Mouse (Mus musculus) forebrain, embryonic 14.5 days (tissue): ENCODE measurements at regions not wholly inside any gene's neighbourhood (a gene's known extent, or its start where the extent isn't known, plus 50 kb on each side); places are given as distances from the start of the nearest gene placed in this dataset.

Experiments used
- ATAC-seq: fragments of 200-750 bp; cut with Nextera tagmentation; 2 replicates; pipeline ENCODE4 v1.8.0; 2017; ENCODE audit warnings: mild to moderate bottlenecking, moderate library complexity
- DNase-seq: peaks from one replicate; pipeline ENCODE4 v3.0.0-alpha.2; 2015; ENCODE audit warnings: low spot score
- H3K27ac ChIP-seq: fragments of 300-500 bp; sonication (generic); 2 replicates; pipeline ENCODE4 v1.5.1; 2014; ENCODE audit warnings: low read depth, mild to moderate bottlenecking, control low read depth, low read length, moderate library complexity
- H3K27me3 ChIP-seq: fragments of 300-500 bp; sonication (generic); replicated peaks from 2 replicates; pipeline ENCODE4 v1.6.1; 2014; ENCODE audit warnings: low read length, control low read depth, mixed read lengths; ENCODE audit not compliant: control insufficient read depth, insufficient read depth
- H3K36me3 ChIP-seq: fragments of 300-500 bp; sonication (generic); 2 replicates; pipeline ENCODE4 v1.6.1; 2014; ENCODE audit warnings: low read length, control low read depth; ENCODE audit not compliant: control insufficient read depth, insufficient read depth
- H3K4me1 ChIP-seq: fragments of 300-500 bp; sonication (generic); 2 replicates; pipeline ENCODE4 v1.6.1; 2014; ENCODE audit warnings: antibody characterized with exemption, low read length, control low read depth; ENCODE audit not compliant: control insufficient read depth, insufficient read depth
- H3K4me2 ChIP-seq: fragments of 300-500 bp; sonication (generic); 2 replicates; pipeline ENCODE4 v1.6.1; 2014; ENCODE audit warnings: mild to moderate bottlenecking, control low read depth, low read length
- H3K4me3 ChIP-seq: fragments of 300-500 bp; sonication (generic); 2 replicates; pipeline ENCODE4 v1.5.1; 2014; ENCODE audit warnings: low read depth, low read length, control low read depth
- H3K9ac ChIP-seq: fragments of 300-500 bp; sonication (generic); 2 replicates; pipeline ENCODE4 v1.6.1; 2014; ENCODE audit warnings: mild to moderate bottlenecking, low read length, control low read depth, moderate library complexity
- H3K9me3 ChIP-seq: fragments of 300-500 bp; sonication (generic); replicated peaks from 2 replicates; pipeline ENCODE4 v1.6.1; 2016; ENCODE audit warnings: low read length, control low read depth, mixed read lengths; ENCODE audit not compliant: control insufficient read depth
- WGBS: fragments of 180-500 bp; shearing (Covaris S2); extraction: QIAGEN DNeasy Blood & Tissue Kit; methylation state at CpG from one replicate; pipeline ENCODE4 v1.1.7; 2014; 5-methylcytosine and 5-hydroxymethylcytosine counted together

- no peak for ATAC-seq
- no peak for DNase-seq
- 61% methylated on average over 4 of the region's 4 CpGs for WGBS
- Histone ChIP-seq H3K9ac (no peak overlapping the region), H3K27ac (no peak overlapping the region), H3K27me3 (no peaks in the 10 kb centered on the region), H3K4me3 (no peak overlapping the region), H3K9me3 (peaks cover 2% of the 10 kb centered on the region; the same call in 1 of the 2 replicates), H3K4me2 (no peak overlapping the region), H3K36me3 (no peaks in the 10 kb centered on the region), H3K4me1 (no peaks in the 10 kb centered on the region)
Observed at GRCm38 (mm10) chr7:138657521-138657920, 188.4 kb upstream of the Ppp2r2d start.

GRCm38 (mm10) chr7:138657076-138657475, 188.8 kb upstream of the Ppp2r2d start:
- Histone ChIP-seq H3K9ac (no peak overlapping the region), H3K9me3 (peaks cover 5% of the 10 kb centered on the region; the same call in 1 of the 2 replicates), H3K36me3 (no peaks in the 10 kb centered on the region), H3K4me2 (no peak overlapping the region), H3K27me3 (no peaks in the 10 kb centered on the region), H3K4me3 (no peak overlapping the region), H3K4me1 (no peaks in the 10 kb centered on the region), H3K27ac (no peak overlapping the region)
- WGBS = 83% methylated on average over 2 of the region's 2 CpGs
- ATAC-seq = no peak
- DNase-seq = no peak

GRCm38 (mm10) chr7:138655940-138656339, 189.9 kb upstream of the Ppp2r2d start:
- no peaks in the 10 kb centered on the region for H3K36me3 ChIP-seq
- no peak overlapping the region for H3K4me2 ChIP-seq
- no peak for ATAC-seq
- no peak overlapping the region for H3K4me3 ChIP-seq
- no peaks in the 10 kb centered on the region for H3K4me1 ChIP-seq
- H3K27me3 ChIP-seq = no peaks in the 10 kb centered on the region
- peak; percentile 14 for DNase-seq
- H3K27ac ChIP-seq = no peak overlapping the region
- WGBS = 41% methylated on average over 3 of the region's 3 CpGs
- no peak overlapping the region for H3K9ac ChIP-seq
- peaks cover 5% of the 10 kb centered on the region; the same call in 1 of the 2 replicates for H3K9me3 ChIP-seq

GRCm38 (mm10) chr7:138650946-138651345, 194.9 kb upstream of the Ppp2r2d start:
- Histone ChIP-seq H3K9ac (no peak overlapping the region), H3K9me3 (peaks cover 5% of the 10 kb centered on the region; the same call in 1 of the 2 replicates), H3K27ac (no peak overlapping the region), H3K4me1 (no peaks in the 10 kb centered on the region), H3K27me3 (no peaks in the 10 kb centered on the region), H3K4me3 (no peak overlapping the region), H3K36me3 (no peaks in the 10 kb centered on the region), H3K4me2 (no peak overlapping the region)
- DNase-seq = no peak
- 94% methylated on average over 5 of the region's 5 CpGs for WGBS
- ATAC-seq = no peak

GRCm38 (mm10) chr7:138647636-138648035, 198.2 kb upstream of the Ppp2r2d start:
- Histone ChIP-seq H3K4me1 (no peaks in the 10 kb centered on the region), H3K27ac (no peak overlapping the region), H3K27me3 (no peaks in the 10 kb centered on the region), H3K9me3 (peaks cover 4% of the 10 kb centered on the region; the same call in 1 of the 2 replicates), H3K9ac (no peak overlapping the region), H3K4me3 (no peak overlapping the region), H3K36me3 (no peaks in the 10 kb centered on the region), H3K4me2 (no peak overlapping the region)
- DNase-seq = no peak
- no peak for ATAC-seq
- whole genome bisulfite sequencing = 53% methylated on average over 2 of the region's 2 CpGs

- Histone ChIP-seq H3K4me2 (no peak overlapping the region), H3K4me3 (no peak overlapping the region), H3K9me3 (no peaks in the 10 kb centered on the region), H3K36me3 (no peaks in the 10 kb centered on the region), H3K27me3 (no peaks in the 10 kb centered on the region), H3K9ac (no peak overlapping the region), H3K4me1 (no peaks in the 10 kb centered on the region), H3K27ac (no peak overlapping the region)
- ATAC-seq (peak; percentile 32; the same call in 1 of the 2 replicates), DNase-seq (peak; percentile 41)
- WGBS = 69% methylated on average over 6 of the region's 6 CpGs
Observed at GRCm38 (mm10) chr7:138640492-138641165, 205.2 kb upstream of the Ppp2r2d start.

GRCm38 (mm10) chr7:138639541-138639940, 206.3 kb upstream of the Ppp2r2d start:
- H3K4me3 ChIP-seq = no peak overlapping the region
- 87% methylated on average over 3 of the region's 3 CpGs for WGBS
- H3K9ac ChIP-seq = no peak overlapping the region
- no peak overlapping the region for H3K27ac ChIP-seq
- H3K4me1 ChIP-seq = no peaks in the 10 kb centered on the region
- H3K9me3 ChIP-seq = no peaks in the 10 kb centered on the region
- H3K36me3 ChIP-seq = no peaks in the 10 kb centered on the region
- DNase-seq (no peak), ATAC-seq (no peak)
- no peak overlapping the region for H3K4me2 ChIP-seq
- no peaks in the 10 kb centered on the region for H3K27me3 ChIP-seq

- no peak overlapping the region for H3K4me2 ChIP-seq
- H3K27ac ChIP-seq = no peak overlapping the region
- no peaks in the 10 kb centered on the region for H3K9me3 ChIP-seq
- no peak overlapping the region for H3K9ac ChIP-seq
- no peaks in the 10 kb centered on the region; the same call in 1 of the 2 replicates for H3K4me1 ChIP-seq
- H3K4me3 ChIP-seq = no peak overlapping the region
- WGBS = 83% methylated on average over 9 of the region's 9 CpGs
- DNase-seq (no peak), ATAC-seq (no peak)
- no peaks in the 10 kb centered on the region for H3K27me3 ChIP-seq
- H3K36me3 ChIP-seq = no peaks in the 10 kb centered on the region
Observed at GRCm38 (mm10) chr7:138626061-138626460, 219.8 kb upstream of the Ppp2r2d start.

GRCm38 (mm10) chr7:138620896-138621655, 223.5 kb upstream of the Tcerg1l start:
- no peak overlapping the region for H3K4me3 ChIP-seq
- H3K27ac ChIP-seq = no peak overlapping the region
- H3K9ac ChIP-seq = no peak overlapping the region
- H3K36me3 ChIP-seq = no peaks in the 10 kb centered on the region
- H3K27me3 ChIP-seq = no peaks in the 10 kb centered on the region
- H3K4me1 ChIP-seq = no peaks in the 10 kb centered on the region; the same call in 1 of the 2 replicates
- peak; percentile 53 for DNase-seq
- no peak overlapping the region for H3K4me2 ChIP-seq
- ATAC-seq = no peak
- 79% methylated on average over 10 of the region's 10 CpGs for WGBS
- H3K9me3 ChIP-seq = no peaks in the 10 kb centered on the region
